Mouse (Mus musculus): ENCODE data around the gene Gsdme. TPM values are rescaled to one million over a fixed set of nuclear protein-coding genes. Genes with fewer than 3 reads are reported as not detected.

Gene Gsdme
- total RNA-seq, 2 experiments from 2014 or later = 2.8 TPM

DNA sequence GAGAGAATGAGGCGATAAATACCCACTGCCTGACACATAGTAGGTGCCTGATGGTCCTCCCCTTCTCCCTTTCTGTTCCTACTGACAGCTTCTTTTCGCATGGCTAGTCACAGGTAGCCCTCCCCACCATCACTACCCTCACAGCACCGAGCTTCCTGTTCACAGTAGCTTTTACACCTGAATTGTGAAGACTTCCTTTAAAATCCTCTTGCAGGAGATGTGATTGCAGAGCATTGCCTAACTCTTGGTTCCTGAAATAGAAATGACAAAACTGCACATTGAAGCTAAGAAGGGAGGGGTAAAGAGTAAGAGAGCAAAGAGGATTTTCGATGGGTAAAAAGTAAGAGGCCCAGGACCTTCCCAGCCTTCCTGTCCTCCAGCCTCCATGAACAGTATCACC, 18.7 kb downstream of the Gsdme start:
- DNase-seq = no peak

DNA sequence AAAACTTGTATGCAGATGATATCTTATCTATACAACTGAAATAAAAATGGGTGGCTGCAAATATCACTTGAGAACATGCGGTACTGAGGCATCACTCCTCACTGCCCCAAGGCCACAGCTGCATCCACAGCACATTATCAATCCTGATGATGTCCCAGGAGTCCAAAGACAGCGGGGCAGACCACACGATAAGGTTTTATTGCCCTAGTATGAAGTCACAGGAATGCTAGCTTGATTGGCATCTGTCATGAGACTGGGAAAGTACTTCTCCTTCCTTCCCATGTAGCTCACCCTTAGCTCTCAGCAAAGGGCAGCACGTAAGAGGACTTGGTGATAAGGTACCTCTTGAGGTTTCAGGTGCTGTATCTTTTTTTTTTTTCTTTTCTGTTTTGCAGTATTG, 19.5 kb downstream of the Gsdme start:
- DNase-seq = no peak

DNA sequence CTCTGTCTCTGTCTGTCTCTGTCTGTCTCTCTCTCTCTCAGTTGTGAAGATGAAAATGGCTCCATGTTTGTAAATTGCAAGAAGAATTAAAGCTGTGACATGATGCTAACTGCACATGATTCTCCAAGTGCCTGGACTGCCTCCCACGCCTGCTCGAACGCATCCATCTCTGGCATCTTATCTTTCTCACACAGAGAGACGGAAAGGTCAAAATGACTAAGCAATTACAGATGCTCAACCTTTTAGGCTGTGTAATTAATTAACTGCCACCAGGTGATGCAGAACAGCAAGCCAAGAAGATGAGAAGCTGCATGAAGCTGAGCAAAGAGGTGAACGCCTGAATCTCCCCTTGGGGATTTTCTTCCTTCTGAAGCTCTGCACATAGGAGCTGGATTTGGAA, 23.2 kb downstream of the Gsdme start:
- DNase-seq = no peak

DNA sequence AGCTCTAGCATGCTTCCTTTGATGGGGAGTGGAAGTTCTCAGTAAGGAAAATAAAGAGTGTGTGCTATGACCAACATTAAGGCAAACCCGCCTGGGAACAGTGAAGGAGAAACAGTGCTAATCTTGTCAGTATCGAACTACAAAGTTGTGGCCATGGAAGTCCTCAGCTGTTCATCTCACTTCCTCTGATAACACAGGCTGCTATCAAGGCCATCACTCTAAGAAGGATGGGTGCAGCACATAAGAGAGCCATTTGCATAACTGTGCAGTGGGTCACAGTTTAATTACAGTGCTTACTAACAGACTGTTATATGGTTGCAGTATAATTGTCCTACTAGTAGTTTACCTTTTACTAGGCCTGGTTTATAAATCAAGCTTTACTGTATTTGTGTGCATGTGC, 23.8 kb downstream of the Gsdme start:
- DNase-seq = no peak

DNA sequence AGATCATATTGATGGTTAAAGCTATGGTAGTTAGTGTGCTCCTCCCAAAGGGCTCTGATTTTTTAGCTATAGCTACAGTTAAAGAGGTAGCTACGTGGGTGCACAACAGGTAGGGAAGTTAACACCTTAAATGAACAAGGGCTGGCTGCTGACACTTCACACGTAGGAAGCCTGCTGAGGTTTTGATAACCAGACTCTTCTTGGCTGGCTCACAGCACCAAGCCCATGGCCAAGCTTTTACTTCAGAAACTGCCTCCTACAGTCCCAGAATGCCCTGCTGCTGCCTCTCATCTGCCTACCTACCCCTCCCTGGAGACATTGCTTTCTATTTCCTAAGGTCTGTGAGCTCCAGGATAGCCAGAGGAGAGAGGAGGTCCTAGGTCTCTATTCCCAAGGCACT, 25.7 kb downstream of the Gsdme start:
- DNase-seq = no peak

DNA sequence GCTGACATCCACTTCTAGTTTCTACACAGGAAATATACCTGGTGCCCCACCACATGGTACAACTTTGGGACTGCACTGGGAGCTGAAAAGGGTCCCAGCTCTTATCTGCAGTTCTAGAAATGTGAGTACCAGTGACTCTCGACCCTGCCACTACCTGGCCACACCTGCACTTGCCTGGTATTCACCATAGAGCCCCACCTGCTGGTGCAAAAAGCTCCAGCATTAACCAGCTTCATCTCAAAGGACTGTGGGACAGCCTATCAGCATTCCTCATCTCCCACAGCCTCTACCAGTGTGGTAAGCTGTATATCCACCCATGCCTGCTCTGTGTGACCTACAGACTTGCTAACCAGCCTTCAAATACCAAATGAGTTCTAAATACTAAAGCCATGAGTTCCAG, 30.7 kb downstream of the Gsdme start:
- DNase-seq = no peak

DNA sequence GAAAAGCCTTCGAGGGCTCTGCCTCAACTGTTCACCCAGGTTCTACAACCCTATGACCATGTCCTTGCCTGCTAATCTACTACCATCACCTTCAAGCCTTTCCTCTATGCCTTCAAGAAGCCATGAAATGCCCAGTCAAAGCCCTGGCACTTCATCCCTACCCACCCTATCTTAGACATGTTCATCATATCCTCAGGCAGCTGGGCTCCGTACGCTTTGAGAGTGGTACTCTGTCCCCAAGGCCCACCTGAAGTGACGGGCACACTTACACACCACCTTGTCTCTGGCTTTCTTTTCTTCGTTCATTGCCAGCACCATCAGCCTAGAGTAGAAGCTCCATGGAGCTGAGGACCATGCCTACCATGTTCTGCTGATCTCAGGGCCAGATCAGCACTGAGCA, 32.4 kb downstream of the Gsdme start:
- DNase-seq = no peak

DNA sequence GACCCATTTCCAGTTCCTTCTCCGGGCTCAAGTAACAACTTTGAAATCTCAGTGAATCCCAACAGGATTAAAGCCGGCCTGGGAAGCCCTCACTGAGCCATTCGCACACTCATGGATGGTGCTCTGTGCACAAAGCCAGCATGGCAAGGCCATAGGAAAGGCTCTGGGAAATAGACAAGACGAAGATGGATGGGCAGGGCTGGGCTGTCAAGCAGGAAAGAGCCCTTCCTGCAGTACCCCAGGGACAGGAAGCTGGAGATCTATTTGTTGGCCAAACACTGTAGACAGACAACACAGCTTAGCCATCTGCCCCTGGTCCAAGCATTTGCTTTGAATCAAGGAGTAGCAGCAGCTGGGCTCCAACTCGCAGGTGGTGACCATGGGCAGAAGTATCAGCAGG, 35.5 kb downstream of the Gsdme start:
- no peak for DNase-seq

DNA sequence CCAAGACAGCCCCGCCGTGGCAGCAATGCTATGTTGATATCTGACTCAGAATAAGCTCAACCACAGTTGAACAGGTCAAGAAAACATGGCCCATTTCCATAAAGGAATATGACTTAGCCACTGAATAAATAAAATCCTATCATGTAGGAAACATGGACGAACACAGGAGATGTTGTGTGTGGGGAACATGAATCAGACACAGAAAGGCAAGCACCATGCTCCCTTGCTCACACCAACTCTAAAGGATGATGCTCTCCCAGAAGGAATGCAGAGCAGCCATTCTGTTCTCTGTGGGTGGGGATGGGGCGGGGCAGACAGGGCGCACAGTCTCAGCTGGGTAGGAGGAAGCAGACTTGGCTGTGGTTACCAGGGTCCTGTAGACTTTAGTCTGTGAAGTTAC, 38.4 kb downstream of the Gsdme start:
- no peak for DNase-seq

DNA sequence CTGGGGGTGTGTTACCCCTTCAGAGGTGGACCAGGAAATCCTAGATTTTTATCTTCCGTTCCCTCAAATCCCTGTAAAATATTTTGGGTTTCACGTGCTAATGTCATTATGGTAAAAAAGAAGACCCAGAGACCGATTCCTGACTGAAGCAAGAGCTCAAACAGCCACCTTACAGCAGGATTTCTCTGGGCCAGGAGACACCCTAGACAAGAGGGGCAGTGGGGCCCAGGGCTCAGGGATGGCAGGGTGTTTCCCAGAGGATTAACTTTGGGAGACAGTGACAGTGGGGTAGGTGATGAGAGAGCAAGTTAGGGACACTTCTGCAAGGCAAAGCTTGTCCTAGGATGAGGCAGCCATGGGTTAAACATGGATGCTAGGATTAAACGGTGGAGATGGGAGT, 40.1 kb downstream of the Gsdme start:
- DNase-seq = no peak

DNA sequence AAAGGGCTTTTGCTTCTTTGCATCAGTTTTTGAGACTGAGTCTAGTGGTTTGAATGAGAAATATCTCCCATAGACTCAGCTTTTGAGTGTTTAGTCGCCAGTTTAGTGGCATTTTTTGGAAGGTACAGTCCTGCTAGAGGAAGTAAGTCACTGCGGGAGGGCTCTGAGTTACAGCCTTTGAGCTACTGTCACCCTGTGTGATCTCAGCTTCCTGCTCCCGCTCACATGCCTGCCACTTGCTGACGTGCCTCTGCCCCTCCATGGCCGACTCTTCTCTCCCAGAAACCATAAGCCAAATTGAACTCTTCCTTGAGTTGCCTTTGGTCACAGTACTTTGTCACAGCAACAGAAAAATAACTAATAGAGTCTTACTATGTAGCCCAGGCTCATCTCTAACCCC, 40.7 kb downstream of the Gsdme start:
- no peak for DNase-seq

DNA sequence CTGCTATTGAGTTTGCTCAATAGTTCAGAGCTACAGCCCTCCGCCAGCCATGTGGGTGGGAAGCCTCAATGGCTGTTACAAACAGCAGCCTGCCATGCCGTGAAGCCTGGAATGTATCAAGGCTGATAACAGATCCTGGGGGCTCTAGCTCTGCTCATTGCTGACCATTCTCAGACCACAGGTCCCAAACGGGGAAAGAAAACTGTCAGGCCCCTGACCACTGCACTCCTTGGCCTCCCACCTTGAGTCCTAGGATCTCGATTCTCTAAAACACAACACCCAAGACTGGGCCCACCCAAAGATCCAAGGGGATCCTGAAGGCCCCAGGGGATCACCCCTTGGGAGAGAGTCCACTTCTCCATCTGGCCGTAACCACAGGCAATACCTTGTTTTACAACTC, 41.3 kb downstream of the Gsdme start:
- DNase-seq = no peak

DNA sequence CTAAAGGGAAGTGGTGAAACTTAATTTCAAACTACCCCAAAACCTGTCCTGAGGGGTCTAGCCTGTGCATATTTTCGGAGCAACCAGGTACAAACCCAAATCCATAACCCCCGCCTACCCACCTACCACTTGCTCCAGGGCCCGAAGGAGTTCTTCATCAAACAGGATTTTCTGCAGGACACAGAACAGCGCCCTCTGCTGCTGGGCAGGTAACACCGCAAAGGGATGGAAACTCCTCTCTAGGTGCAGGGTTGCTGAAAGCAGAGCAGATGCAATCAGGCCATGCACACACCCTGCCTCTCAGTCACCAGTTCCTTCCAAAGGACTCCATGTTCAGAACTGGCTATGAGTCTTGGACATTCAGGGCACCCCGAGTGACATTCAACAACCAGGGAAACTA, 42.8 kb downstream of the Gsdme start:
- peak; percentile 60 for DNase-seq

DNA sequence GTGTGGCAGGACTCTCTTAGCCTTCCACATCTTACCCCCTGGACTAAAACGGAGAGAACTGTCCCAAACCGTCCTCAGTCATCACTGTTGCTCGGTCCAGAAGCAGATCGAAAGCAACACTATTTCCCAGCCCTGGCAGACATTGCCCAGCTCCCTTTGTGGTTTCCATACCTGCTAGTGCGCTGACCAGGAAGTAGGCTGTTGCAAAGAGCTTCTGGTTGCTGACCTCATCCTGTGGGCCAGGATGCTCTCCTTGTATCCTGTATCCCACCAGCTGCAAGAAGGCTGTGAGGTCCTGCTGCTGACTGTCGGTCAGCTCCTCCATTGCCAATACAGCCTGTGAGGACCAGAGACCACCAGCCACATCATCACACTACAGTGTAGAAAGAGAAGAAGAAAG, 44.6 kb downstream of the Gsdme start:
- no peak for DNase-seq

DNA sequence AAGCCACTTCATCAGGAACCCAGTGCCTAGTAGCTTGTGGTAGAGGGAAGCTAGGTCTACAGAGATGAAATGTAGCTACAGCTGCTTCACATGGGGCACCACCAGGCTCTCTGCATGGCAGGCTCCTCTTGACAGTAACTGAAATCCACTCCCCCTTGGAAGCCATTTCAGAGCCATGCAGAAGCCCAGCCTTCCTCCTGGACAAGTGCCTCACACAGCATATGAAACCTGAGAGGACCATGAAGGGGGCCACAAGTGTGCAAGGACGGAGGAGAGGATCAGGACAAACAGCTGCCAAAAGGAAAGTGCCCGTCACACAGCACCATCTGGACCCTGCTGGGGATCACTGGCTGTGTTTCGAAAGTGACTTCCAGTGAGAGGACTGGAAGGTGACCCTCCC, 45.0 kb downstream of the Gsdme start:
- no peak for DNase-seq

DNA sequence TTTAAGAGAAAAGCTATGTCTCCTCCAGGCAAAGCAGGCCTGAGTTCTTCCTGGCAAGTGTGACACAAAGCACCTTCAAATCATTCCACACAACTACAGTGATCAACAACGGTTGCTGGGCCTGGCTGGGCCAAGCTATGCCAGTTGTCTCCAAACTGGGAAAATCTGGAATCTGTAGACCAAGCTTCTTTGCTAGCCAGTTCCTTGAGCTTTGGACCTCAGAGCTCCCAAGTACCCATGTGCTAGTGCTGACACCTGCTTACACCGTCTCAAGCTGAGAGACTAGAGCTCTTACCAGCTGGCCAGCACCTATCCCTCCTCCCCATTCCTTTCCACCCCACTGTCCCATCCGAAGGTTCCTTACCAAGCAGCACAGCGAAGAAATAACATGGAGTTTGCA, 47.7 kb downstream of the Gsdme start:
- no peak for DNase-seq

DNA sequence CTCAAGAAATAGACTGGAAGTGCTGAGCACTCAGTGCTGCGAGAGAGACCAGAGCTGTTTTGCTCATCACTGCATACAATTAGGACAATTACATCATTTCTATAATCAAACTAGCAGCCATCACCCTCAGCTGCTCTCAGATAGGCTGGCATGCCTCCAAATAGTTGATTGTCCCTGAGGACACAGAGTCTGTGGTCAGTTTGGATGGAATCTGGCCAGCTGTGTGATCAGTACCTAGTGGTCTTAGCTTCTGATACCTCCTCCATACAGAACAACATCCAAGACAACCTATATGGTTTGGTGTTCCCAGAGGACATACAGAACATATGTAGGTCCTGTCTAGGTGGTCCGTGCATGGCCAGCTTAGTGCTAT, 48.3 kb downstream of the Gsdme start:
- peak; percentile 11 for DNase-seq

DNA sequence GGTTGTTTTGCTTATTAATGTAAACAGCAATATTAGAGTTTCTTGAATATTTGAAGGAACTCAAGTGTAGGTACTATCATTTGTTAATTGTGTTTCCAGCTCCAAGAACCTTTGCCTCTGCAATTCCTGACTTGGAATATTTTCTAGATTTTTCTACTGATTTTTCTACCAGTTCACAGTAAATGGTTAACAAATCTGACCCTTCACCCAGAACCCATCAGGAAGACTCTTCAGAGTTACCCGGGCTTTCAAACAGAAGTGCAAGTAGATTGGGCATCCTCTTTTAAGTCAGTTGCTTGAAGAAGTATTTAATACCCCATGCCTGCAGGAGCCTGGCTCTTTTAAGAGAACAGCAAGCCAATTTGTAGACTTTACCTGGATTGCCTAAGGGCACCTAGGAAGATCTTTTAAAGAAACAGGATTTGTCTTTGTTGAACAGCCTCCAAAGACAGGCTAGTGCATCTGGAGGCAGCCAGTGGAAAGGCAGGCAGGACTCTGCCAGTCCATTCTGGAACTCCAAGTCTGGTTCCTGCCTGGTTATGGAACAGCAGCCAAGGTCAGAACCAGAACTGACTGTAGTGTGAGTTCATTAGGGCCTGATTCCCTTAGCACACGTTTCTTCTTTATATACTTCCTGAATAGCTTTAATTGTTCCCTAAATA, 48.8 kb downstream of the Gsdme start:
- no peak for DNase-seq

DNA sequence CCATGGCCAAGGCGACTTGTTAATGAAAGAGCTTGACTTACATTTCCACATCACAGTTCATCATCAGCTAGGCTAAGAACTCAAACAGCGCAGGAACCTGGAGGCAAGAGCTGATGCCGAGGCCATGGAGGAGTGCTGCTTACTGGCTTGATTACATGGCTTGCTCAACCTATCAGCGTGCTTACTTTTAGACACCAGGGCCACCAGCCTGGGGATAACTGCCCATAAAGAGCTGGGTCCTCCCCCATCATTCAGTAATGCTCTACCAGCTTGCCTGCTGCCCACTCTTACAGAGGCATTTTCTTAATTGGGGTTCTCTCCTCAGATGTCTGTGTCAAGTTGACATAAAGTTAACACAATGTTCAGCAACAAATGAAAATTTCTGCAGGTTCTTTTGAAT, 58.6 kb downstream of the Gsdme start:
- no peak for DNase-seq

DNA sequence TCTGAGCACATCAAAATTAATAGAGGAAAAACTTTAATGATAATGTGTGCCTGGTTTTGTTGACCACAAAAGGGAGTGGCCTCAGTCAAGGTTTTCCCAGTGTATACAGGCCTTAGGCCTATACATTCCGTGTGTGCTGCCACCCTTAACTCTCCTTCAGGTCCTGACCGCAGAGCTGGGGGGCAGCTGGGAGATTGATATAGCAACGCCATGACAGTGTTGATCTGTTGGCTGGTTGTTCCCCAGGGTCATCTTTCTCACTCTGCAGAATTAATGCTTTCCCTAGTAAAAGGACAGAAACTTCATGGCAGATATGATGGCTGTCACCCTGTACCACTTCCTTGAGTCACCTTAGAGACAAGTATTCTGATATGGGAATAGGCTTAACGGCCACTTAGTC, 59.3 kb downstream of the Gsdme start:
- DNase-seq = no peak

DNA sequence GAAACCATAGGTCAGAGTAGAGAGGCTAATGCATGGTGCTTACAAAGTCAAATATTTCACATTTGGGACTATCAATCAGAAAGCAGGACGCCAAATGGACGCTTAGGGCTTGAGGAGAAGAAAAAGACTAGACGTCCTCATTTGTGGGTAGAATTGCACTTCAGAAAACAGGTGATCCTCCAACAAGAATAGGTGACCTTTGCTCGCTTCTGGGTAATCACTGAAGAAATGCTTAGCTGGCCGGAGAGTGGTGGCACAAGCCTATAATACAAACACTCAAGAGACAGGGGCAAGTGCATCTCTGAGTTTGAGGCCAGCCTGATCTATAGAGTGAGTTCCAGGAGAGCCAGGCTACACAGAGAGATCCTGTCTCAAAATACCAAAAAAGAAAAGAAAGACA, 69.8 kb downstream of the Gsdme start:
- no peak for DNase-seq

DNA sequence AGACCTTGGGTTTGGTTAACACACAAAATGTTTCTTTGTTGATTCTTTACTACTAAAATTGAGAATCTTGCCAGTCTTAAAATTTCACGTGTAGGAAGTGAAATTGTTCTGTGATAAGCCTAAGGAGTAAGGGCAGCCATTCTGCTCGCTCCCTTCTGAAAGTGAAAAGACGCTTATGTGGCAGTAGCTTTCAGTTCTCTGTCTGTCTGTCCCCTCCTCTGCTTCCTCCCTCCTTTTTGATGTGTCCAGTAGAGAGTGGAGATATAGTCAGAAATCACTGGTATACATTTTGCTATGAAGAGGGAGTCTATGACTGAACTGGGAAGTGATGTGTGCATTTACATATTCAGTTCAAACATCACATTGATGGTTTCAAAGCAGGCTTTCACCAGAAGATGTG, 70.8 kb downstream of the Gsdme start:
- DNase-seq = no peak

DNA sequence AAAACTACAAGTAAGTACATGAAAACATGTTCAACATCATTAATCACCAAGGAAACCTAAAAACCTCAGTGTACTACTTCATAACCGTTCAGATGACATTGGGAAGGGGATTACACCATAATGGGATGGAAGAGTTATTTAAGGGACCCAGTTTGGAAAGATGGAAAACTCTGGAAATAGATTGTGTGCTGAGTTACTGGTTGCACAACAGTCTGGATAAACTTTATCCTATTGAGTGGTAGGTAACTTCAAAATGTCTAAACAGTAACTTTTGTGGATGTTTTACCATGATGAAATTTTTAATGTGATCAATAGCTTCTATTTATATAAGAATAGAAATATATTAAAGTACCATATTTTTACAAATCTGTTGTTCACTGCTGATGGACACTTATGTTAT, 71.5 kb downstream of the Gsdme start:
- DNase-seq = no peak

DNA sequence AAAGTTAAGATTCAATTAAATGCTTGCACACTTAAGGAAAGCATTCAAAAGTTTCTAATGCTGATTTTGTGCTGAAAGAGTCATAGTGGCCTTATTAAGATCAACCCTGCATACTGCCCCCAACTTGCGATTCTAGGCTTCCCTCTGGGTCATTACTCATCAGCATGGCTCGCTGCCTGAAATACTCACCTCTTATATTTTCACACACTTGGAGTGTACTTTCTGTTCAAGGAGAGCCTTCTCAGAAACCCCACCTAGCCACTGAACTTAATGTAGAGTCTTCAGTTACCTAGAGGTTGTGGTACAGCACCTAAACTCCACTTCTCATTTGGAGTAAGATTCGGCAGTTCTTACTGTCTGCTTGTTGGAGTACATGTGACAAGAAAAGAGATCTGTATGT, 72.1 kb downstream of the Gsdme start:
- no peak for DNase-seq

DNA sequence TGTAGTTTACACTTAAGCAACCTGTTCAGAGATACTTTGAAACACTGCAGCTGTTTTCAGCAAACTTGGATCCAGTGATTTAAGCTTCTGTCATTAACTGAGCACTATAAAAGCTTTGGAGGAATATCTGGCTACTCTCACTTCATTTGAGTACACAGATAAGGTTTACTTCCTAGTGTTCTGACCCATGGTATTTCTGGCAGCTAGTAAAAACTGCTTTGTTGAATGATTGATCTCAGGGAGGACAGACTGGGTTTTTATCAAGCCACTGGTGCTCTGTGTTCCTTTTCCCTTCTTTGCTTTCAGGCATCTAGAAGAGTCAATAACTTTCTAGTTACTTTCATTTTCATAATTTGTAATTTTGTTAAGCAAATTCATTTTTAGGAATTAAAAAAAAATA, 74.3 kb downstream of the Gsdme start:
- DNase-seq = no peak

Measured in adrenal gland, postnatal 10 days (tissue).